Mouse (Mus musculus): ENCODE results near the gene Spata13.

Gene Spata13

GRCm38 (mm10) chr14:60784427-60785315, 150.9 kb downstream of the Spata13 start, which contains the start of gene Mipep:
Gene Mipep (plus strand): TSS chr14:60784573.
- peak; percentile 86 for DNase-seq (ENCODE audit: low spot score)

GRCm38 (mm10) chr14:60790103-60790502, 156.3 kb downstream of the Spata13 start:
- DNase-seq (ENCODE audit: low spot score) = peak; percentile 50

- DNase-seq (ENCODE audit: low spot score) = no peak
Measured at GRCm38 (mm10) chr14:60796600-60797322, 163.0 kb downstream of the Spata13 start.

GRCm38 (mm10) chr14:60797596-60797995, 163.8 kb downstream of the Spata13 start:
- DNase-seq (ENCODE audit: low spot score) = no peak

GRCm38 (mm10) chr14:60798721-60799120, 164.9 kb downstream of the Spata13 start:
- no peak for DNase-seq (ENCODE audit: low spot score)

GRCm38 (mm10) chr14:60799762-60800728, 166.2 kb downstream of the Spata13 start:
- peak; percentile 34 for DNase-seq (ENCODE audit: low spot score)

- DNase-seq (ENCODE audit: low spot score) = no peak
Measured at GRCm38 (mm10) chr14:60802026-60802425, 168.2 kb downstream of the Spata13 start.

GRCm38 (mm10) chr14:60804978-60805377, 171.2 kb downstream of the Spata13 start:
- no peak for DNase-seq (ENCODE audit: low spot score)

GRCm38 (mm10) chr14:60805871-60806270, 172.1 kb downstream of the Spata13 start:
- no peak for DNase-seq (ENCODE audit: low spot score)

GRCm38 (mm10) chr14:60806891-60807344, 173.1 kb downstream of the Spata13 start:
- DNase-seq (ENCODE audit: low spot score) = no peak

GRCm38 (mm10) chr14:60809881-60810280, 176.1 kb downstream of the Spata13 start:
- DNase-seq (ENCODE audit: low spot score) = no peak

- DNase-seq (ENCODE audit: low spot score) = no peak
Measured at GRCm38 (mm10) chr14:60811547-60811946, 177.7 kb downstream of the Spata13 start.
